Mouse (Mus musculus) kidney, adult 2 months (tissue): ENCODE data around the gene Nkiras2. TPM values are rescaled to one million over a fixed set of nuclear protein-coding genes. Genes with fewer than 3 reads are reported as not detected.
"Not testable (repeated sequence)": the region's sequence is repeated elsewhere in the genome, so short reads cannot be mapped to it uniquely, and the experiment has no call there.

Experiments
- DNase-seq: peaks from one replicate; pipeline ENCODE4 v3.0.0; 2021
- H3K27ac ChIP-seq: fragments of 200-500 bp; 2 replicates; pipeline ENCODE4 v1.5.1; 2012; ENCODE audit warnings: low read depth, low read length, control low read depth, inconsistent platforms; ENCODE audit not compliant: insufficient read depth
- H3K27me3 ChIP-seq: fragments of 200-500 bp; replicated peaks from 2 replicates; pipeline ENCODE4 v1.6.1; 2012; ENCODE audit warnings: mild to moderate bottlenecking, moderate library complexity, low read length, inconsistent platforms; ENCODE audit not compliant: control insufficient read depth, insufficient read depth
- H3K36me3 ChIP-seq: fragments of 200-500 bp; 2 replicates; pipeline ENCODE4 v1.6.1; 2012; ENCODE audit warnings: mild to moderate bottlenecking, moderate library complexity, low read length, inconsistent platforms; ENCODE audit not compliant: control insufficient read depth, insufficient read depth
- H3K4me1 ChIP-seq: fragments of 200-500 bp; 2 replicates; pipeline ENCODE4 v1.6.1; 2011; ENCODE audit warnings: low read length; ENCODE audit not compliant: control insufficient read depth, insufficient read depth
- H3K4me3 ChIP-seq: fragments of 200-500 bp; 2 replicates; pipeline ENCODE4 v1.5.1; 2011; ENCODE audit warnings: mild to moderate bottlenecking, low read depth, low read length, control low read depth; ENCODE audit not compliant: insufficient read depth
- CTCF ChIP-seq: fragments of 200-500 bp; conservative IDR thresholded peaks from 2 replicates; pipeline ENCODE4 v1.5.1; 2011; ENCODE audit warnings: low read depth, mild to moderate bottlenecking, control low read depth, low read length, moderate library complexity, mixed read lengths; ENCODE audit not compliant: insufficient read depth, insufficient read length
- POLR2A ChIP-seq: fragments of 200-500 bp; IDR thresholded peaks from one replicate; pipeline ENCODE4 v1.6.1; 2011; ENCODE audit warnings: low read depth, low read length, control low read depth
- WGBS: fragments of 180-500 bp; shearing (Covaris S2); methylation state at CpG from one replicate; pipeline ENCODE4 v1.1.7; 2018; 5-methylcytosine and 5-hydroxymethylcytosine counted together
- polyA plus RNA-seq: library from polyadenylated mRNA; depleted of rRNA; stranded (reverse); fragments of >200 nt; gene quantifications from 2 replicates; pipeline ENCODE4 v1.2.3, GENCODE M21; 2012; rRNA removed

Nkiras2 gene
- polyA plus RNA-seq, 1 experiment = 60.5 TPM

DNA sequence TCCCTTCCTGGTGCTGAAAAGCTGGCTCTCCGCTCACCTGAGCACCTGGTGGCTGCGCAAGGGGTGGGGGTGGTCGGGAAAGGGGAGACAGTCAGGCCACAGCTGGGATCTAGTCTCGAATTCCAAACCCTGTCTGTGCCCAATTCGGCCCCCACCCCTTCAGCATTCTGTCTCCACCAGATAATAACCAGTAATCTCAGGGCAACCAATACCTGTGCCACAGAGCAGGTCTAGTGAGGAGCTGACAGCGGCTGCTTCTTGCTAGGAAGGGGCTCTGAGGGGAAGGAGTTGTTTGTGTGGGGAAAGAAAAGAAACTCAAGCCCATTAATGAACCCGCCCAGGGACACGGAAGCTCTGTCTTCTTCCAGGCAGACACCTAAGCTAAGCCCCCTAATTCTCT is 32.2 kb downstream of the Nkiras2 start:
- H3K4me1 ChIP-seq = no peaks in the 10 kb centered on the region

GRCm38 (mm10) chr11:100651748-100652147 is 32.7 kb downstream of the Nkiras2 start:
- no peak overlapping the region for H3K4me3 ChIP-seq
- H3K27me3 ChIP-seq = no peaks in the 10 kb centered on the region
- TF ChIP-seq CTCF (no peak), POLR2A (no peak)
- no peak for DNase-seq
- H3K36me3 ChIP-seq = no peaks in the 10 kb centered on the region
- H3K27ac ChIP-seq = no peak overlapping the region
- no peaks in the 10 kb centered on the region for H3K4me1 ChIP-seq
- 19% methylated on average over 3 of the region's 3 CpGs for WGBS

More for the DNA sequence above, 32.2 kb downstream of the Nkiras2 start:
- H3K4me3 ChIP-seq = no peak overlapping the region
- H3K27ac ChIP-seq = no peak overlapping the region
- WGBS = 29% methylated on average over 8 of the region's 8 CpGs
- DNase-seq = no peak
- H3K27me3 ChIP-seq = no peaks in the 10 kb centered on the region
- no peaks in the 10 kb centered on the region for H3K36me3 ChIP-seq
- no peak for TF ChIP-seq POLR2A
- no peak for TF ChIP-seq CTCF

- not testable (repeated sequence) for H3K27ac ChIP-seq, H3K4me1 ChIP-seq, DNase-seq, H3K4me3 ChIP-seq, H3K36me3 ChIP-seq, H3K27me3 ChIP-seq
- TF ChIP-seq CTCF = 0 out of 2 replicates have a peak, but pooled peaks have one; percentile 16
- 53% methylated on average over 3 of the region's 3 CpGs for WGBS
Measured at GRCm38 (mm10) chr11:100655589-100655988, 36.5 kb downstream of the Nkiras2 start.

GRCm38 (mm10) chr11:100656458-100656857 is 37.4 kb downstream of the Nkiras2 start:
- Histone ChIP-seq H3K4me3 (no peak overlapping the region), H3K27me3 (no peaks in the 10 kb centered on the region), H3K4me1 (no peaks in the 10 kb centered on the region), H3K36me3 (no peaks in the 10 kb centered on the region), H3K27ac (no peak overlapping the region)
- WGBS = 26% methylated on average over 6 of the region's 6 CpGs
- DNase-seq = no peak
- TF ChIP-seq CTCF = no peak
- TF ChIP-seq POLR2A = no peak

DNA sequence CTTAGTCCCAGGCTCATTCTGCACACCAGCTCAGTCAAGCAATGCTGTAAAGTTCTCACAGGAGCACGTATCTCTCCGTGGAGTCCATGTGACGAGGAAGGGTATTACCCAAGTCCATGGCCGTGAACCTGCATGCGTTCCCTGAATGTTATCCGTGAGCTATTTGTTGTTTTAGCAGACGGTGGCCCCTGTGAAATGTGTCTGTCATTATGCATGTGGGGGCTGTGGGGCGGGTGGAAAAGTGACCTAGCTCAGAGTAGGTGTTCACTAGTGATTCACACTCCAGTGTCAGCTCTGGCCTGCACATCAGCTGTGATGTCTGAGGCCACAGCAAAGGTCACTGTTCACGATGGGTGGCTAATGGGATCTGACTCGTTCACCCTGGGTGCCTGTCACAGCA is 40.8 kb downstream of the Nkiras2 start:
- H3K36me3 ChIP-seq = no peaks in the 10 kb centered on the region
- H3K27ac ChIP-seq = no peak overlapping the region
- H3K4me3 ChIP-seq = no peak overlapping the region
- DNase-seq = no peak
- H3K4me1 ChIP-seq = no peaks in the 10 kb centered on the region
- TF ChIP-seq POLR2A (no peak), CTCF (no peak)
- no peaks in the 10 kb centered on the region for H3K27me3 ChIP-seq
- 46% methylated on average over 10 of the region's 10 CpGs for WGBS

DNA sequence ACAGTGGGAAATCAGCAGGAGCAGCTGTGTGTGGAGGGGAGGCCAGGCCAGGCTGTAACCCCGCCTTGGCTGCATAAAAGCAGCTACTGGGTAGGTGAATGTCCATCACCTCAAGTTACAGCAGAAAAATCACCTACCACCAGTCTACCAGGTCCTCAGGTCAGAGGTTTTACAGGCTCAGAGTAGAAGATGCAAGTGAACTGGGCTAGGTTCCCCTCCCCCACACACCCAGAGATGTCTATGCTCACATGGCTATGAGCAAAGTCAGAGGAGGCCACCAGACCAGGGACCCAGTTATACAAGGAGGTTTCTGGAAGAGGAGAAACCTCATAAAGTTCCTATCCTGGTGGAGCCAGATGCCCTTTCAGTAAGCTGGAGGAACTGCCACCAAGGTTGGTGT is 52.0 kb downstream of the Nkiras2 start:
- Histone ChIP-seq H3K4me1 (no peaks in the 10 kb centered on the region), H3K4me3 (no peak overlapping the region), H3K27me3 (no peaks in the 10 kb centered on the region), H3K36me3 (no peaks in the 10 kb centered on the region), H3K27ac (no peak overlapping the region)
- no peak for DNase-seq
- WGBS = 91% methylated on average over 1 of the region's 1 CpGs
- TF ChIP-seq CTCF (no peak), POLR2A (no peak)

DNA sequence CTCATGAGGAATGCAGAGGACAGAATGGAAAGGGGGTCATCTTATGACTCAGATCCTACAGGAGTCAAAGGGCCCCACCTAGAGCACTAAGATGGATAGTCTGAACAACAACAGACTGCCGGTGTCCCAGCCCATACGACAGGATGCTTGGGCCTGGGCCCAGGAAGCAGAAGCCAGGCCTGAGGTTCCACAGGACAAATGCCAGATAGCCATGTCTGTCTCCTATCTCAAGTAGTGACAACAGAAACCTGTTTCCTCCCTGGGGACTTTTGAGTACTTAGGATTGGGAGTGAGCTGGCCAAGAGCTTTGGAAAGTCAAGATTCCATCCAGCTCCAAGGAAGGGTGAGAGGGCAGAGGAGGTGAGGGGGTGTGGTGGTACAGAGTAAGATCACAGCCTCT is 52.9 kb downstream of the Nkiras2 start:
- Histone ChIP-seq H3K4me3 (no peak overlapping the region), H3K27me3 (no peaks in the 10 kb centered on the region), H3K4me1 (no peaks in the 10 kb centered on the region), H3K36me3 (no peaks in the 10 kb centered on the region), H3K27ac (no peak overlapping the region)
- TF ChIP-seq POLR2A (no peak), CTCF (no peak)
- no peak for DNase-seq
- 75% methylated on average over 2 of the region's 2 CpGs for WGBS

DNA sequence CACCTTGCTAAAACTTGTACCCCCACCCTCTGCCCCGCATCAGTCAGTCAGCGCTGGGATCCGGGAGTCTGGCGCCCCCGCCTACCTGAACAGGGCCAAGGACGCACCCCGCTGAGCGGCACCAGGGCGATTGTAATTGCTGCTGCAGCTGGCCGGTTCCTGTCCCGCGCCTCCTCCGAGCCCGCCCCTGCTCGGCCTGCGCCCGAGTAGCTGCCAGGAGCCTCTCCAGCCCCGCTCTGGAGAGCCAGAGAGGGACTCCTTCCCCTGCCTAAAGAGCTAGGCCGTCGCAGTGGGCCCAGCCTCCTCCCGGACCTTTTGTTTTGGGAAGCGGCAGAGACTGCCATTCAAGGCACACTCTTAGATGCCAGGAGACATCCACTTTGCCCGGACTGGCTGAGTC is 54.1 kb downstream of the Nkiras2 start:
- Histone ChIP-seq H3K4me3 (no peak overlapping the region), H3K27ac (no peak overlapping the region), H3K4me1 (no peaks in the 10 kb centered on the region), H3K27me3 (no peaks in the 10 kb centered on the region), H3K36me3 (no peaks in the 10 kb centered on the region)
- TF ChIP-seq POLR2A = no peak
- TF ChIP-seq CTCF = no peak
- peak; percentile 13 for DNase-seq
- WGBS = 8% methylated on average over 23 of the region's 23 CpGs

Other genes with a start within 250 kb of the Nkiras2 start
- 220 and 229 TPM in 2 replicates for gene Jup, start 221.5 kb upstream of the Nkiras2 start, polyA plus RNA-seq
- 11.9 and 13.9 TPM in 2 replicates for gene P3h4, start 204.4 kb upstream of the Nkiras2 start, polyA plus RNA-seq
- 12.5 and 15.9 TPM in 2 replicates for gene Fkbp10, start 203.5 kb upstream of the Nkiras2 start, polyA plus RNA-seq
- gene Nt5c3b, start 177.4 kb upstream of the Nkiras2 start, polyA plus RNA-seq = 29.3 and 32.0 TPM in 2 replicates
- 0.13 and 0.34 TPM in 2 replicates for gene Klhl10, start 177.3 kb upstream of the Nkiras2 start, polyA plus RNA-seq
- gene Klhl11, start 146.5 kb upstream of the Nkiras2 start, polyA plus RNA-seq = 2.3 and 3.3 TPM in 2 replicates
- gene Acly, start 91.2 kb upstream of the Nkiras2 start, polyA plus RNA-seq = 181 and 191 TPM in 2 replicates
- 0.84 and 1.4 TPM in 2 replicates for gene Ttc25, start 73.6 kb upstream of the Nkiras2 start, polyA plus RNA-seq
- 10.5 and 13.5 TPM in 2 replicates for gene Cnp, start 44.3 kb upstream of the Nkiras2 start, polyA plus RNA-seq
- gene Dnajc7, start 924 bp downstream of the Nkiras2 start, polyA plus RNA-seq = 30.0 and 45.6 TPM in 2 replicates
- gene Zfp385c, start 73.2 kb downstream of the Nkiras2 start, polyA plus RNA-seq = 0.14 and 0.34 TPM in 2 replicates
- gene Dhx58, start 85.0 kb downstream of the Nkiras2 start, polyA plus RNA-seq = 3.7 and 6.2 TPM in 2 replicates
- 25.9 and 29.0 TPM in 2 replicates for gene Kat2a, start 93.2 kb downstream of the Nkiras2 start, polyA plus RNA-seq
- gene Hspb9, start 94.6 kb downstream of the Nkiras2 start, polyA plus RNA-seq = 0.48 and 0.49 TPM in 2 replicates
- 445 and 472 TPM in 2 replicates for gene Rab5c, start 119.0 kb downstream of the Nkiras2 start, polyA plus RNA-seq
- 0.04 and 0.08 TPM in 2 replicates for gene Kcnh4, start 140.7 kb downstream of the Nkiras2 start, polyA plus RNA-seq
- gene Hcrt, start 143.7 kb downstream of the Nkiras2 start, polyA plus RNA-seq = not detected in 2 replicates
- 30.4 and 31.8 TPM in 2 replicates for gene Ghdc, start 151.7 kb downstream of the Nkiras2 start, polyA plus RNA-seq
- gene Stat5b, start 231.5 kb downstream of the Nkiras2 start, polyA plus RNA-seq = 23.2 and 24.0 TPM in 2 replicates
- 15.8 and 16.6 TPM in 2 replicates for gene Stat5a, start 240.1 kb downstream of the Nkiras2 start, polyA plus RNA-seq